Mouse (Mus musculus) urinary bladder, postnatal 36 days (tissue): ENCODE data around the gene B3gnt7.
"Not testable (repeated sequence)": the region's sequence is repeated elsewhere in the genome, so short reads cannot be mapped to it uniquely, and the experiment has no call there.

Experiments used
- DNase-seq, 2 experiments: peaks; one replicate each; pipeline ENCODE4 v3.0.0; 2022; ENCODE audit warnings: low spot score in 2 of 2, mixed read lengths in 1 of 2

Gene B3gnt7

DNA sequence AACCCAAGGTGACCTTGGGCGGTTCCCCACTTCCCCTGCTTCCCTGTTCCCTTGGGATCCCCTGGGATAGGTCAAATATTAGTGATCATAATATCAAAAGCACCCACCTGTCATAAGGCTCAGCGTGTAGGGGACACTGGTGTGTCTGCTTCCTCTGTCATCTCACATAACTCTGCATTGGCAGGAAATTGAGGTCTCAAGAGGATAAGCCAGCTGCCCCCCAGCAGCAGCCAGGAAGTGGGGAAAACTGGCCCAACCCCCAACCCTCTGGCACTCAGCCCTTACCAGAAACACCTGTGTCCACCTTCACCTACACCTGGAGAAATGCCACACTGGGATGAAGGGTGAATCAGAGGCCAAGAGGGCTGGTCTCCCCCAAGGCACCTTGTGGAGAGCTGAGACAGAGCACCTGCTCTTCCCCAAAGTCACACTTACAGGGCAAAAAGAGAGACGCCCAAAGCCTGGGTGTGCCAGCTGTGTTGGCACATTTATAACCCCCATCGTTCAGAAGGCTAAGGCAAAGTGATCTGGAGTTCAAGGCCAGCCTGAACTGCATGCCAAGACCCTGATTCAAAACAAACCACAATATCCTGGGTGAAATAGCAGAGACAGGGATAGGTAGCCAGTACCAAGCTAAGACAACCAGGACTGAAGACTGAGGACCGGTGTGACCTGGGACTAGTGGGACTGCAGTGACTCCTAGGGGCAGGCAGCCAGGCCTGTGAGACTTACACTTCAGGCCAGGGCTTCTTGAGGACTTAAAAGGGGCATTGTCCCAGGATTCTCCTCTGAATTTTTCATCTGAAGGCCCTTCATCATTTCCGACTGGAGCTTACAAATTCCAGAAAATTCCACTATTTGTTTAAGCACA lies 1.2 kb upstream of the B3gnt7 start:
- no peak for DNase-seq

DNA sequence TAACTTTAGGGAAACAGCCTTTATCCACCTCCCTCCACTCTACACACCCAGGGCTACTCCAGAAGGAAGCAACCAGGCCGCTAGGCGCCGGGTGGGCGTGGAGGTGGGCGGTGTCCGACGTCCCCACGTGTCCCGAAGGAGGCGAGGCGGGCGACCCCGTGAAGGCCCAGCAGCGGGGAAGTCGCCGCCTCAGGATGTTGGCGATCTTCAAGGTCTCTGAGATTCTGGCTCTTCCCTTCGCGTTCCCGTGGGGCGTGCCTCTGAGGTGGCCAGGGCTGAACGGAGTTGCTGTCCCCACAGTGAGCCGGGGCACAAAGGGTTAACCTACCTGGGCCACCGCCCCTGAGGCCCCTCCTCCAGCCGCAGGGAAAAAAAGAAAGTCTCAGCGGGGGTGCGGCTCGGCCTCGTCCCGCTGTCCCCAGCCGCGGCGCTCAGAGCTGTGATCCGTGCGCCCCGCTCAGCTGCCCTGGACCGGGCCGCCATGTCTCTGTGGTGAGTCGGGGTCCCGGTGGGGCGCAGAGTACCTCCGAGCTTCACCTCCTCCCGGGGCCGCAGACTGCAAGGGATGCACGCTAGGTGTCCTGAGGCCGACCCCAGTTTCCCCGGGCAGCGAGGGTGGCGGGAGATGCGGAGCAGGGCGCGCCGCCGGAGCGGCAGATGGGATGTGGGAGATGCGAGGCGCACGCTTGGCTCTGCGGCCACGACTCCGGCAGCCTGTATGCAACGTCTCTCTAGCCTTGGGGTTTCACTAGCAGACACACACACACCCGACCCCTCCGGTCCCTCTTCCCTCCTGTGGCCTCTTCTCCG lies 636 bp downstream of the B3gnt7 start:
- peak in 1 of 2 experiments; percentile 48 for DNase-seq

DNA sequence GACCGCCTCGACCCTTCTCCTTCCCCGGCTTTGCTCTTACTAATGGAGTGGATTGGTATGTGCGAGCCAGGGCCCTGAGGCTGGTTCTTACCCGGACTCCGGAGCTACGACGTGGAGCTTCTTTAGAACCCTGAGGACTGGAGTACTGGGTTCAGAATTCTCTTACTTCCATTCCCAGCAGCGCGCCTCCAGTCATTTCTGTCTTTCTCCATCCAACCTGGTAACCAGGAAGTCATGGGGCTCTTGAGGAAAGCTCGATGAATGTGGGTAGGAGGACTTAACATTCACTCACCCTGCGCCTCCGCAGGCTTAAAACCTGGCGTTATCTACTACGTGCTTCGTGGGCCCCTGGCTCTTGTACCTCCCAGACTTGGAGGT lies 1.2 kb downstream of the B3gnt7 start:
- no peak for DNase-seq

DNA sequence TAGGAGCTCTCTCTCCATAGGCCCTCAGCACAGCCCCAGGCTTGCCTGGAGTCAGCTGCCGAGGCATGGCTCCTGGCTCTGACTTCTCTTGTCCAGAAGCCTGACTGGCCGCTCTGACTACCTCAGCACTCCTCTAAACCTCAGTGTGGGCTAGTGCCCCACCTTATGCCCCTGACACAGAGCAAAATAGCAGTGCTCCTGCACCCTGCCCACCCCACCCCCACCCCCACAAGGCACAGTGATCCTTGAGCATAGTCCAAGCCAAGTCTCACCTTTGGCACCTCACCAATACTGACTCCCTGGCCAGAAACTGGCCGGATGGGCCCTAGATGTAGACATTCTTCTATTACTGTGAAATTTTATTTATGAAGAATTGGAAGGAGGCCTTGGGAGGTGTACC lies 4.1 kb downstream of the B3gnt7 start:
- DNase-seq, result no peak

DNA sequence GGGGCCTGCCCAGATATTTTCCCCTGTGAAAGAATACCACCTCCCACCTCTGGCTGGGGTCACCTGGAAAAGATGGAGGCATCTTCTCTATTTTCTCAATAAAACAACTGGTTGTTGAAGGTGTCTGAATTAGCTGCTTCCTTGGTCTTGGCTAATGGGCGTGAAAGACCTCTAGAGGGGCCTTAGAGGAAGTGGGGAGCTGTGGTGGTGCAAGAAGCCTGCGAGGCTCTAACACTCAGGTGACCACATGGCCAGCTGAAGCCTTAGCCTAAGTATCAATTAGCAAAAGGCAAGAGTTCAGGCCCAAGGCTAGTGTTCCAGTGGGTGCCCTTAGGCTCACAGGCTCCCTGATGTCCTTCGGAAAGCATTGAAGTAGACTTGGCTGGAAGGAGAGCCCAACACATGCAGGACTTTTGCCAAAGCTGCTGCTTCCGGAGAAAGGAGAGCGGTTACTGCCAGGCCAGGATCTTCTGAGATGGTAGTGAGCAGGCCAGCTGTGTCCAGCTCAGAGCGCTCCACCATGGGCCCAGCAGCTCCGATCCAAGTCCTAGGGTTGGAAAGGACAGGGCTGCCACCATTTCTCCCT lies 4.6 kb downstream of the B3gnt7 start:
- DNase-seq, result no peak

DNA sequence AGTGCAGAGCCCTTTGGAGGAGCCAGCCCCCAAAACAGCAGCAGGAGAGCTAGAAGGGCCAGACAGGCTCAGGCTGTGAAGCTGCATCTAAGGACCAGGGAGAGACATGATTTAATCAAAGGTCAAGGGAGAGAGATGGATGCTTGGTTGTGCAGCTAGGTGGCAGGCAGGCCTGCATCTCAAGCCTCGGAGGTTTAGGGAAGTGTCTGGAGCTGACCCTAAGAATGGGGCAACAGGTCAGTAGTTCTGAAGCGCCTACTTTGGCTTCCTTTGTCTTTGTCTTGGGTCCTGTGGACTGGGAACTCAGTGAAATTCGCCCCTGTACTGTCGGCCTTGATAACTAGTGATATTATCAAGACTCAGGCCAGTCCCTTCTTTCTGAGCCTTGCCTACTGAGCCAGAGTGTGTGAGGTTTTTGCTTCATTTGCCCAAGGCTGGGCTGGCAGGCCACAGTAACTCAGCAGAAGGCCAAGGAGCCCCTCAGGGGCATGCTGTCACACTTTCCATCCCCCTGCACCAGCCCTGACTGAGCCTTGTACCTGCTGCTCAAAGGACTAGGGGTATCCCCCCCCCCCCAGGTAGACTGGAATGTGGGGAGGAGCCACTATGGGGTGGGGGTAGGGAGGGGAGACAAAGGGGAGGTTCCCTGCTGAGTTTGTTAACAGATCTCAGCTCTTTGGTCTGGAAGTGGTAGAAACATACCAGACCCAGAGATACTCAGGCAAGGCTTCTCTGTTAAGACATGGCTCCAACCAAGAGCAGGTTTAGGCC lies 5.4 kb downstream of the B3gnt7 start:
- DNase-seq, result no peak

DNA sequence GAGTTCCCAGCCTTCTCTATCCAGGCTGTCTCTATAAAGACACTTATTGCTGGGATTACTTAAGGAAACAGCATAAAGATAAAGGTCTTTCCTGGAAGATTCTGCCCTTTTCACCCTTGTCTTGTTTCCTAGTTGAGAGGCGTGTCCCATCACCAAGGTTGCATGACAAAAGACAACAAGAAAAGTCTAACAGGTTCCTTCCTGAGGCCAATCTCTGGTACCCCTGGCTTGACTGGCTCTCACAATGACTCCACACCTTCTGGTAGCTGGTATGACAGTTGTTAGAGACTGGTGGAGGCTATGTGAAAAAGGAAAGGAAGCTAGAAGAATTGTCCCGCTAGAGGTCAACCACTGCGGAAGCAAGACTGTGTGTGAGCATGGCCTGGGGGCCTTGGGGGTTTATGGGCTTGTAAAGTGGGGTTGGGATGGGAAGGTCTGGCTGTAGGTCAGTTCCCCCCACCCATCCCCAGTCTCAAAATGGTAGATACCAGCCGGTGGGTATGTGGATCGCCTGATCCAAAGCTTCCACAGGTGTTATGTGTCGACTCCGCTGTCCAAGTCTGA lies 6.7 kb downstream of the B3gnt7 start:
- DNase-seq, result no peak

DNA sequence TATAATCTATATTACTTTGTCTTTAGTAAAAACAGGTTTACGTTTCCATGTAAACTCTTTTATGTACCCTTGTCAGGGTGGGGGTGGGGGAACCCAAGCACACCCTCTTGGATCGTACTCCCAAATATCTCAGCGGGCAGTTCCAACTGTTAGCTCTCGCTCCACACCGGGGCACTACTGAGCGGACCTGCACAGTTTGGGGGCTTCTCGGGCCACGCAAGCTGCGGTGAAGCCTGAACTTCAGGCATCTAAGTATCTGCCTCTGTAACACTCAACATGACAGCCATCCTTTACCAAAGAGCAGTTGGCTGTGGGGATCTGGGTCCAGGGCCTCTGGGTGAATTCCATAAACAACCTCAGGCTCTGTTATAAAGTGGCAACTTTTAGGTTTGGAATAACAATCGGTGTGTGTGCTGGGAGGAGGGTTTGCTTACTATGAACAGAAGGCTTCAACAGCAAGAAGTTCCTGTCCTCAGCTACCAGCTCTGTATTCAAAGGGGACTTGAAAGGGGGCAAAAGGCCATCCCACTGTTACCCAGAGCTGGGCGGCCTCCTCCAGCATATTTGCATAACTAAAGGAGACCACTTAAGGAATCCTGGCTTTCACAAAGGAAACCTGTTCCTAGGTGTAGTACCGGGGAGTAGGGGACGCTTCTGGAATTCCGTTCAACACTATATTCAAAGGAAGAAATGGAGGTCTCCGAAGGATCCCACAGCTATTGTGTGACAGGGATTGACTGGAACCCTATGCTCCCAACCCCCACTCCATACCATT lies 8.1 kb downstream of the B3gnt7 start:
- no peak for DNase-seq

DNA sequence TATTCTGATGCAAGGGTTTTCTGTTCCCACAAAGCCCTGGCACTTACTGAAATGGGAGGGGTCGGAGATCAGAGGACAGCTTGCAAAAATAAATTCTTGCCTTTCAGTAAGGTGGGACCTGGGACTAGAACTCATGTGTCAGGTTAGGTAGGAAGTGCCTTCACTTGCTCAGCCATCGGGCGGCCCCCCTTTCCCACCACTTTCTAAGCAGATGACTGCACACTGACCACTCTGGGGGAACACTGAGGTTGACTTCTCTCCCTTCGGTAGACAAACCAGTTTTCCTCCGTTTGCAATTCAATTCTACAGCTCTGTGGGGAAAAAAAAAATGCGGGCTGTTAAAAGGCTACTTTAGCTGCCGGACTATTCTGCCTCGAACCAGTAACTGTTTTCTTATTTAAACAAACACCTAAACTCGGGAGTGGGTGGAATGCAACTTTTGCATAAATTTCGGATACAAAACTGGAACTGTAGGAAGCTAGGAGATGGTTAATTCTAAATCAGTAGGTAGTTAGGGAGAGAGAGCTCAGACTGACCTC lies 8.9 kb downstream of the B3gnt7 start:
- DNase-seq, result no peak

DNA sequence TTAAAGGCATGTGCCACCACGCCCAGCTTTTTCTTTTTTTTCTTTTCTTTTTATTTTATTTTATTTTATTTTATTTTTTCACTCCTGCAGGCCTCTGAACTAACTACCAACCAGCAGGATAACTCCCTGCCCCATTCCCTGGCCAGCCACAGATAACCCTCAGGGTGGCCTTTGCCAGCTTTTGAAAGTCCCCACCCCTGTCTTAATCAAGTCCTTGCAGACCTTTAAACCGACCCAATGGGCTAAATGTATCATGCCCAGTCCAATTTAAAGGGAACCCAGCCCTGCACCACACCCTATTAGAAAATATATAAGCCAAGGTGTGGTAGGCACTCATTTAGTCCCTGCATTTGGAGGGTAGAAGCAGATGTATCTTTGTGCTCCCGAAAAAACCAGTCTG lies 9.6 kb downstream of the B3gnt7 start:
- DNase-seq, result no peak

DNA sequence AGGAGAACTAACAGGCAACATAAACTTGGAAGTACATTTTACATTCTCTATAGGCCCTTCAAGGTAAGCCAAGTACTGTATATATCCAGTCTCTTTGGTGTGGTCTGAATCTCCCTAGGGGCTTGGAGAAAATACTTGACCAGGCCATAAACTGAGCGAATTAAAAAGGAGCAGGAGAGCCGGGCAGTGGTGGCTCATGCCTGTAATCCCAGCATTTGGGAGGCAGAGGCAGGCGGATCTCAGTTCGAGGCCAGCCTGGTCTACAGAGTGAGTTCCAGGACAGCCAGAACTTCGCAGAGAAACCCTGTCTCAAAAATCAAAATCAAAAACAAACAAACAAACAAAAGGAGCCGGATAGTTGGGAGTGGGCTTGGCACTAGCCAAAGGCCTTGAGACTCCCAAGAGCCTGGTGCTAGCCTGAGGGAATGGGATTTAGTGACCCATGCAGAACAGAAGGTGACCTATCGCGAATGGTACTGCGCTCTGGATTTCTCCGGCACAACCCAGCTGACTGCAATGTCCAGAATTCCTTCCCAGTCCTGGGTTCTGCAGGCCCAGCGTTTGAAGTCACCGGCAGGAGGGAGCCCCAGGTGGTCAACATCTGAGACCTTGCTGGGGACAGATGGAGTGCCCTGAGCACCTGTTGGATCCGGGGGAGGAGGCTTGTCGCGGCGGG lies 10.6 kb downstream of the B3gnt7 start:
- no peak for DNase-seq

DNA sequence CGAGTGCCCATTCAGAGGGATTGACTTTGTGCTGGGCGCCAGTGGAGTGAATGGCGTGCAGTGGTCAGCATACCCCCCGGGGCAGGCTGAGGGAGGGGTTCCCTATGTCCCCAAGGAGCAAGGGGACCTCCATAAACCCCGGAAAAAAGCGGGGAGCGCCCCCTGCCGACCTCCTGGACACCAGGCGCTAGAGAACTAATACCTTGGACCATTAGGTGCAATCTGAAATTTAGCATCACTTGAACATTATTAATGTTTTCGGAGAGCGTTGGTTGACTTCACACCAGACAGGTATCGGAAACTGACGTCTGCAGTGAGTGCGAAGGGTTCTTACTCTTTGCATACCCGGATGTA lies 11.1 kb downstream of the B3gnt7 start:
- no peak for DNase-seq

DNA sequence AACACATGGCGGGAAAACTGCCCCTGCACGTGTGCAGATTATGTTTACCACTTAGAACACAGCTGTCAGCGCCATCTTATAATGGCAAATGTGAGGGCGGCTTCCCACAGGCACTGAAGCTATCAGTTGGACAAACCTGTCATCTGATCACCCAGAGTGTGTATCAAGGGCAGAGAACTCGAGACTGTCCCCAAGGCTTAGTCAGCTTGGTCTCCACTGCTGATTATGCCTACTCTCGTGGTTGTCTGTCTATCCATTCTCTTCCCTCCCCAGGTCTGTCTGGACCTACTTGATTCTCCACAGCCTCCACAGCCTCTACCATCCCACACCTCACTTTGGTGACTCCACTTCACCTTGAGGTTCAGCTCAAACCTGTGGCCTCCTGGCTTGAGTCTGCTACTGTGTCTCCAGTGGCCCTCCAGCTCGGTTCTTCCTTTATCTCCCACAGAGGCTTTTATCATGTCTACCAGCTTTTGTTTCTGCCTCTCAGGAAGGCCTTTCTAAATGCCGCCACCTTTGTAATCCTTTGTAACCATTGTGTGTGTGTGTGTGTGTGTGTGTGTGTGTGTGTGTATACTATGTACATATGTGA lies 18.3 kb downstream of the B3gnt7 start:
- no peak for DNase-seq

DNA sequence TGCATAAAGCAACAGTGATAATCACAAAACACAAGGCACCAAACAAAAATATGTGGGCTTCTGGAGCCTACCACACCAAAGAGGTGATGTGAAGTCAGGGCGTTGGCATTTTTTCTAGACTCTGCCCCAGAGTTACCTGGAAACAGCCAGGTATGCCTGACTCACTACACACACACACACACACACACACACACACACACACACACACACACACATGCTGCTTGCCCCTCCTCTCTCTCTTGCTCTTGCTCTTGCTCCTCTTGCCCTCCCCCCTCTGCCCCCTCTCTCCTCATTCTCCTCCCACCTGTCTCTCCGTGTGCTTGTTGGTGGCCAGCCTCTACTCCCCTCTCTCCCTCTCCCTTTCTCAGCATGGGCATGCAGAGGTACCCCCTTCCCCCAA lies 33.7 kb downstream of the B3gnt7 start:
- DNase-seq, result no peak

DNA sequence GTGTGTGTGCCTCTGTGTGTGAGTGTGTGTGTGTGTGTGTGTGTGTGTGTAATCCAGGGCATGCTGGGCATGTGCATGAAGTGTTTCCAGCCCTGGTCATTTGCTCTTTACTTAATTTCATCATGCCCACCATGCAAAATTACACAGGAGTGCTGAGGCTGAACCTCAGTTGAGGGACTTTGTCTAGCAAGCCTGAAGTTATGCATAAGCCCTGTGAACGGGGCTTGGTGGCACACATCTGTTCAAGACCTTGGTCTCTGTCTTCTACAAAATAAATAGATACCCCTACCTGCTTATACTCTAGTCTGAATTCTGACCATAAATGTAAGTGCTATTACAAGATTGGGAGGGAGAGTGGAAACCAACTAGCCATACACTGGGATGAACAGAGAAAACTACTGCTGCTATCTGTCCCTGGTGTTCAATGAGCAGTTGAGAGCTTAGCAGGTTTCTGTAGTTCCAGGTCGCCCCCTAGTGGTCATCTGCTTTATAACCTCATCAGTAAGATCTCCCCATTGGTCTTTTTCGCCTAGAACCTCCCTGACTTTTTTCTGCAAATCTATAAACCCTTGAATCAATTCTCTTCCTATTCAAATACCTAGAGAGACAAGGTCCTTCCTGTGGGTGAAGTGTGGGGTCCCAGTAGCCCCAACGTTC lies 36.7 kb downstream of the B3gnt7 start:
- DNase-seq, result peak; percentile 69 to 72

DNA sequence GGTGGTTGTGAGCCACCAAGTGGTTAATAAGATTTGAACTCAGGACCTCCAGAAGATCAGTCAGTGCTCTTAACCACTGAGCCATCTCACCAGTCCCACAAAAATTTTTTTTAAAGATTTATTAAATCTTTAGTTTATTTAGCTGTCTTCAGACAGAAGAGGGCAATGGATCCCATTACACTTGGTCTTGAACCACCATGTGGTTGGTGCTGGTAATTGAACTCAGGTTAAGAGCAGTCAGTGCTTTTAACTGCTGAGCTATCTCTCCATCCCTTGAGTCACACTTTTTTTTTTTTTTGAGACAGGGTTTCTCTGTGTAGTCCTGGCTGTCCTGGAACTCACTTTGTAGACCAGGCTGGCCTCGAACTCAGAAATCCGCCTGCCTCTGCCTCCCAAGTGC lies 38.5 kb downstream of the B3gnt7 start:
- DNase-seq, result not testable (repeated sequence)

DNA sequence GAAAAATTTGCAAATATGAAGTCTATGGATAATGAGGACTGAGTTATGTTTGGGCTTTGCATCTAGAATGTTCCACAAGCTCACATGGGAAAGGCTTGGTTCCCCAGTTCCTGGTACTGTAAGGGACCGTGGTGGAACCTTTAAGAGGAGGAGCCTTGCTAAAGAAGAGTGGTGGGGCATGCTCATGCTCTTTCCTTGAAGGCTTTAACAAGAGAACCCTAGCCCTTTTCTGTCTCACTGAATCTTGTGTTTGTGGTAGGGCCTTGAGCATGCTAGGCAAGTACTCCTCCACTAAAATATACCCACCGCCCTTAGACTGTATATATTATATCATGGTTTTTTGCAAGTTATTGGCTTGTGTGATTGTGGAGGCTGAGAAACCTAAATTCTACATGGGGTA lies 39.7 kb downstream of the B3gnt7 start:
- DNase-seq, result no peak

DNA sequence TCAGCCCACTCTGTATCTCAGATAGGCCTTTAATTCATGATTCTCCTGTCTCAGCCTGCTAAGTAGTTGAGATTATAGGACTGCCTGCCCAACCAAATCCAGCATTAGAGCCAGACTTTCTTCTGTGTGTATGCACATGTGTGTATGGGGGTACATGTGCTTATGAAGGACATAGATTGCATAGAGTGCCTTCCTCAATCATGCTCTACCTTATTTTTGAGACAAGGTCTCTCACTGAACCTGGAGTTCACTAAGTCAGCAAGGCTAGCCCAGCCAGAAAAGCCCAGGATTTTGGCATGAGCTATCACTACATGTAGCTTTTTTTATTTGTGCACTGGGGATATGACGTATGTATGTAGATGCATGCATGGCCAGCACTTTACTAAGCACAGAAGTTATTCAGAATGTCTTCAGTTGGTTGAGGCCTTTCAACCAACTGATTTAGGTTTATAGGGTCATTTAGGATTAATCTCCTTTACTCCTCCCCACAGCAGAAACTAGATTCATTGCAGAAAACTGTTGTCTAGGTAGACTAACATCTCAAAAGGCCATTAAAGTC lies 40.5 kb downstream of the B3gnt7 start:
- no peak for DNase-seq
